Mouse (Mus musculus) cerebellum, adult 8-10 months (tissue): ENCODE measurements around the gene Itgb1bp1.

Experiments used
- DNase-seq: peaks from one replicate; pipeline ENCODE4 v3.0.0; 2022

The Itgb1bp1 gene

DNA sequence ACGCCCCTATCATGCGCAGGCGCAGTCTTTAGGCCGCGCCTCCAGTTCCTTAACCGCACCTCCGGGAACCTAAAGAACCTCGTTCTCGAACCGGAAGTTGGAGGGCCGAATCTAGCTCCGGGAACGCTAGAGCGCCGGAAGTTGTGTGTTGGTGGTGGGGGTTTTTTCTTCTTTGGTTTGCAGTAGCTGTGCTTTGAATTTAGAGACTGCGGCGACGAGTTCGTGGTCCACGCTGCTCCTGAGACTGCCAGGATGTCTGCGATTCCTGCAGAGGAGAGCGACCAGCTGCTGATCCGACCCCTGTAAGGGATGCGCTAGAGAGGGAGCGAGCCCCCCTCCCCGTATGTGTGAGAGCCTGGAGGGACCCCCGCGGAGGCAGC lies at the start of gene Itgb1bp1:
Gene Itgb1bp1 (minus strand): TSS at position 42 of the 380 bp plus-strand sequence.
- DNase-seq: peak; percentile 99

DNA sequence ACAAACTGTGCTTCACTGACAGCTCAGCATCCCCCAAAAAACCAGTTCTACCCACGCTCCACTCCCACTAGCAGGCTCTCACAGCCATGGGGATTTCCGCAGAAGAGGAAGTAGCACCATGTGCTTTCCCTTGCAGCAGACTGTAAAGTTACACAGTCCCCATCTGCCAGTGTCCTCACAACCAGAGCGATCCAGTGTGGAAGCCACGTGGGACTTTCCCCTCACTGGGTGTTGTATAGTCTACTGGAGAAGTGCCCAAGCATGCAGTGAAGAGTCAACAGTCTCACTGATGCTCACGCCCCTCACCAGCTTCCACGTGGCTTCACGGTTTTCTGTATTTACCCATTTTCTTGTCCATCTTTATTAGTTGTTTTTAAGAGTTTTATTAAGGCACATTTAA lies 49.8 kb upstream of the Itgb1bp1 start:
- no peak for DNase-seq

DNA sequence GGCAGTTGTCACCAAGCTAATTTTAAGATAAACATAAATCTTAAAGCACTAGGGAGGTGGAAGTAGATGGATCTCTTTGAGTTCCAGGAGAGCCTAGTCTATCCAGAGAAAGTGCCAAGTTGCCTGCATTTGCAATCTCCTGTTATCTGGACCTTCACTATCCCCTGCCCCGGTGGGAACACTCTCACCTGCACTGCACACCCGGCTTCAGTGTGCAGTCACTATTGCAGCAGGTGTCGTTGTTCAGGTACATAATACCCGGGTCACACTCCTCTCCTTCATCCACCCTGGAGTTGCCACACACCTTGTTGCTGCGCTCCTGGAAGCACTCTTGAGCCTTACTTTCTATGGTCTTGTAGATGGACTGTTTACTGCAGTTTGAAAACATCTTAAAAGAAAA lies 47.7 kb upstream of the Itgb1bp1 start:
- DNase-seq: no peak

DNA sequence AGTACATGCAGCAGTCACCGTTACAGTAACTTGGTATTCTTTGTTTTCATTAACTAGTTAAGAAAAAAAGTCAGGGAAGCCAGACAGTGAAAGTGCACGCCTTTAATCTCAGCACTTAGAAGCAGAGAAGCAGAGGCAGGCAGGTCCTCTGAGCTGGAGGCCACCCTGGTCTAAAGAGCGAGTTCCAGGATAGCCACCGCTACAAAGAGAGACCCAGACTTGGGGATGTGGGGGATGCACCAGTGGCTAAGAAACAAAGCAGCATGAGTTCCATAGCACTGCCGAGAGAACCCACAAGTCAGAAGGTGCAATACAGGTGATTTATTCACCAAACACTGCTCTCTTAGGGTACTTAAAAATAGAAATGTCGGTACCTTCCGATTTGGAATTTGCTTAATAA lies 46.9 kb upstream of the Itgb1bp1 start:
- DNase-seq: no peak

DNA sequence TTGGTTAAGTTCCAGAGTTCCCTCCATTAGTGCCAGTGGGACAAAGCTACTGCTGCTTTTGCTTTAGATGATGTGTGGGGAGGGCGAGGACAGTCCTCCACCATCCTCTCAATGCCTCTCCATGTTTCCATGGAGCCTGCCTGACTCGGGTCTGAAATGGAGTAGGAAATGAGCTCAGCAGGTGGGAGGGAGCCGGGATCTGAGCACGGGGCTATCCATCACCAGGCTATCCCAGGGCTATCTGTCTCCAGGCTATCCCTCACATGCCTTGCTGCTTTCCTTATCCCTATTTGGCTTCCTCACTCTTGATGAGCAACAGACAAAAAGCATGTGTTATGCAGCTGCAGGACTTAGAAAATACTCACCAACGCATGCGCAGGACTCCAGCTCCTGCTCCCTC lies 45.6 kb upstream of the Itgb1bp1 start:
- DNase-seq: no peak

DNA sequence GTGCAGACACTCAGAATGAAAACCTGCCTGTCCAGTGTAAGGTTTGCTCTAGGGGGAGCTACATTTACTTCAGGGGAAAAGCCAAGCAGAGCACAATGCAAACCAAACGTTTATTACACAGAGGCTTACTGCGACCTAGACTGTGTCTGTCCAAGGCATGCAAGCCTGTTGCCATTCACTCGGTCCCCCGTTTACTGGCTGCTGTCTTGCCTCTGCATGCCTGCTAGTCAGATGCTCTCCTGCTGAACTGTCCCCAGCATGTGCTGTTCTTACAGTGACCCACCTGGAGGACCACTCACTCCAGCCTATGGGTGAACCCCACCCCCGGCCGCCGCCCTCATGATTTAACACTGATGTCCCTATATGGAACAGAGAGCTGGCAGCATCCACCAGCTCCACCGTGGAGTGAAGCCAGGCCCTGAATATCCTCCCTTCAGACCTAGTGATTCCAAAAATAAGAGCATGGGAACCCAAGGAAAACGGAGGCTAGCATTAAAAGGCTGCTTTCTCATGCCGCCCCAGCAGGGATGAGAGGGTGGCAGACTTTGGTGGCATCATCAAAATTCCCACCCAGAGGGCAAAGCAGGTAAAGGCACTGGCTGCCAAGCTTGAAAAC lies 45.0 kb upstream of the Itgb1bp1 start:
- DNase-seq: no peak

DNA sequence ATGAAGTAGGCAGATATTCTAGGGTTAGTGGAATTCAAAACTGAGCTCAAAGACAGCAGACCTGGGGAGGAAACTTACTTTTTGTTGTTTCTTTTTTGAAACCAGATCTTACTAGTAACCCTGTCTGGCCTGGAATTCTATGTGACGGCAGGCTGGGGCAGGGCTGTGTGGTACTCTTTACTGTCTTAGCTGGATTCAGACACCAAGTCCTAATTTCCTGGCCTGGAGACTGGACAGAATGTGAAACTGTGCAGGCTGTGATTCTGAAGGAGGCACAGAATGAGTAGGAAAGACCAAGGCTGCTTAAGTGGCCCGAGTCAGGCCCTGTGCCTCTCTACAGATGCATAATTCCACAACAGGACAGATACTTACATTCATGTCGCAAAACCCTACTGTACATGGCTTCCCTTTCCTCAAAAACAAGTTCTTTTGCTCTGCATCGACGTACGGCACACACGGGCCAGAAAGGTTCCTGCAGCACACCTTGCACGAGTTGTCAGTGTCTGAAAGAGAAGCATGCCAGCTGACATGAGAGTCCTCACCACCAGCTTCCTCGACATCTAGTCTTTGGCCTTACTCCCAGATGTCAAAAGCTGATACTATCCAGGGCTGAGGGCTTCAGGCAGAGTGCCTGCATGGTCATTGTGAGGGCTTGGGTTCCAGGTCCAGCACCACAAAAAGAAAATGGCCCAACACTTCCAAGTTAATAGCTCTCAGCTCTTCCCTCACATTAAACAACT lies 43.7 kb upstream of the Itgb1bp1 start:
- no peak for DNase-seq

DNA sequence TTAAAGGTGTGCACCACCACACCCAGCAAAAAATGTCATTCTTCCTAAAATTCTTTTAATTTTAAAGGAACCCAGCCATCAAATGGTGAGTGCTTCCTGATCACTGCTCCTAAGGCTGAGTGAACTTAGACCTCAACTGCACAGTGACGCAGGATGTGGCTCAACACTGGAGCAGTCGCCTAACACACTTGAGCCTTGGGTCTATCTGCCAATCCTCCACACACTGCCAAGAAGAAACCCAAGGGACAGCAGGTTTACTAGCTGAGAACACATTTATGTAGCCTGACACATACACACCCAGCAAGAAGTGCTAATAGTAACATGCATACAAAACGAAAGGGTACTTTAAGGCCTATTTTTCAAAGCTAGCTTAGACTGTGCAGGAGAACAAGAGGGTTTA lies 40.2 kb upstream of the Itgb1bp1 start:
- DNase-seq: no peak

DNA sequence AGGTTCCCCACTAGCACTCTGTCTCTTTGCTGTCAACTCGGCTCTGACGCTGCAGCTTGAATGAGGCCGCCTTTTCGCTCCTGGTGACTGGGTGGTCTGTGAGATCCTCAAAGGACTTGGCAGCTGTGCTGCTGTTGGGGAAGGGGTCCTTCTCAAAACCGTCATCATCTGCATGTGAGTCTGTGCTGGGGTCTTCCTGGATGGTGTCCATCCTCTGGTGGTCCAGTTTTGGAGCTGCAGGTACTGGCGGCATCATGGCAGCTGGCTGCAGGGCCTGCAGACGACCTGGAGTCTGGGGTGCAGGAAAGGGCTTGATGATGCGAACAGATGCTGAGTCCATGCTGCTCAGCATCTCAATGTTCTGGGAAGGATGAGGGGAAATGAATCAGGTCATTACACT lies 39.2 kb upstream of the Itgb1bp1 start:
- DNase-seq: no peak

DNA sequence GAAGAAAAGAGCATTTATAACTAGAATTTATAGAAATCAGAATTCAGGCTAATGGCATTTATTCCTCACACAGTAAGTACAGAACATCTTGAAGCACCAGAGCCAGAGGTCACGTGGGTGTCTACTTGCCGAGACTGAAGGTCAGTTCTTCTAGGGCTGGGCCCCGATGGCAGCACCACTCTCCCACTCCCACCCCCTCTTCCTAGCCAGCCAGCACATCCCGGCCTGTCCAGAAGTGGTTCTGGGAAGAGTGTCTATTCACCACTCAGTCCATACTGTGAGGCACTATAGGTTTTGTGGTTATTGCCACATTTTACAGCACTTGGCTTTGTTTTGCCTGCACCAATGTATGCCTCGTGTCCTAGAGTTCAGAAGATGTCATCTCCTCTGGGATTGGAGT lies 38.0 kb upstream of the Itgb1bp1 start:
- DNase-seq: no peak

DNA sequence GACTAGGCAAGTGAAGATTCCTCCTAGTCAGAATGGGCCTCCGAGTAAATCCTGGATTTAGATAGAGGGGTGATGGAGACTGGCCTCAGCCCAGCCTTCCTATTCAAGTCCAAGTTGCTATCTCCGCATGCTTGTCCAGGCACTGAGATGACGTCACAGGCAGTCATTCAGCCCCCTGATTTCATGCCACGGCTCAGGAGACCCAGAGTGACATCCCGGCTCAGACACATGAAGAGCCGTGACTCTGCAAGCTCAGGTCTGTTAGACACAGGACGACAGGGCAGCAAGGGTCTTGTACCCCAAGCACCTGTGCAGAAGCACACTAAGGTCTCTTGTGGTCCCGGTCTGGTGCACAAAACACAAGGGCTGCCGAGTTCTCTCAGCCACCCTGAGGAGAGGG lies 36.8 kb upstream of the Itgb1bp1 start:
- no peak for DNase-seq

DNA sequence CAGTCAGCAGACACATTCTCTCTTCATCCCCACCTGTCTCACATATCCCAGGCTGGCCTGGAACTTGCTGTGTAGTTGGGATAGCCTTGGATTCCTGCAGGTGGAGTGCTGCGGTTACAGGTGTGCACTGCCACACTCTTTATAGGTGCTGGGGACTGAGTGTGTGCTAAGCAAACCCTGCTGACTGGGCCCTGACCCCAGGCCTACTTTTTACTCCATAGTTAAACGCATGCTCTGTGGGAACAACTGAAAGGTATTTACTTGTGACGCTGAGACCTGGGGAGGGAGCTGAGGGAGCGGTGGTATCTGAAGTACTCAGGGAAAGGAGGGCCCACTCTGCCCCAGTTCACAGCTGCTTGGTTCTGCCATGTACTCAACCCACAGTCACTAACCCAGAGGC lies 36.2 kb upstream of the Itgb1bp1 start:
- DNase-seq: no peak

DNA sequence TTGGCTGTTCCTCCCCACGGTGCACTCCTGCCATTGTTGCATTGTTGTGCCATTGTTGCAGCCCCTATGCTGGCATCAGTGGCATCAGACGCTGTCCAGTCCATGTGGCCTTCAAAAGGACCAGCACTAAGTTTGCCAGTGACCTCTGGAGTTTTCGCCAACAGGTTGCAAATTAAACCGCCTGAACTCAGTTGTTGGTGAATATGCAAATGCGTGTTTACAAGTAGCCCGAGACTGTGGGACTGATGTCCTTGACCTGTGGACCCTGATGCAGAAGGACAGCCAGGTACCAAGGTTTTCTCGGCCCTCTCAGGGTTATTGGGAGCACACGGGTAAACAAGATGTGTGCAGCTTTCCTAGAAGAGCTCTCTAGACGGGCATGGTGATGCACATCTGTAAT lies 35.1 kb upstream of the Itgb1bp1 start:
- DNase-seq: no peak

DNA sequence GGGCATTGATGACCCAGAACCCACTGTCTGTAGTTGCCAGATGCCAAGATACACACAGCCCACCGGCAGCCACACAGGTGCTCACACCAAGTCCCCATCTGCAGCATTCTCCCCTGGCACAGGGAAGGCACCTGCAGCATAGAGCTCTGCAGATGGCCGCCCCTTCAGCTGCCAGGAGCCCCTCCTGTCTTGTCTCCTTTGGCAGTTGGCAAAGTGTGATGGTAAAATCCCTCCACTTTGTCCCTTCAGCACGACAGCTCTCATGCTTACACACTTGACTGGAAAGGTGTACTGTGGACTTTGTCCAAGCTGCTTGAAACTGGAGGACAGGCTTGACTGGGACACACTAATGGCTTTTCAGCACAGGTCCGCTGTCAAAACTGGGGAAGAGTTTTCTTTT lies 34.2 kb upstream of the Itgb1bp1 start:
- peak; percentile 22 for DNase-seq

DNA sequence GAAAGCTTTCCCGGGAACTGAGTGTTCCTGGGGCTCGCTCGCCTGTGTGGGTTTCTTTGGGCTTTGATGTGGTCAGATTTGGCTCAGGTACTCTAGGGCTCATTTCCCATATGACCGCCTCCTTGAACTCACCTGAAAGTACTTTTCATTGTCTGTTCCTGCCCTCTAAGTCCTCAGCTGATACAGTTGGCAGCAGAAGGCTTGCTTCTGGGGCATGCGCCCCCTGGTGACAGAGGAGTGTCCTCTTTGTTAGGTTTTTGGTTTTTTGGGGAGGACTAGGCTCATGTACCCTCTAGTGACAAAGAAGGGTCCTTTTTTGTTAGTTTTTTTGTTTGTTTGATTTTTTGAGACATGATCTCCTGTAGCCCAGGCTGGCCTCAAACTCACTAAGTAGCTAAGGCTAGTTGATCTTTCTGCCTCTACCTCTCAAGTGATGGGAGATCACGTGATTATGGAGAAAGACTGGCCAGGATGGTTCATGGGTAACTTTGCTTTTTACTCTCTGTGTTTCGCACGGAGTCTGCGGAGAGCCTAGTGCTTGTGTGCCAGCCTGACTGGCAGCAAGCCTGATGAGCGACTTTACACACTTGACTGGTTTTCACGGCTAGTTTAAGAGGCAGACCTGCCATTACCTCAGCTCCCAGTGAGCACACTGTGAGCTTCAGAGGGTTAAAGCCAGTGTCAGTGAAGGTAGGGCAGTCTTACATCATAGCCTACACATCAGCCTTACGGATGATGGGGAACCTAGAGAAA lies 32.2 kb upstream of the Itgb1bp1 start:
- DNase-seq: peak; percentile 56

DNA sequence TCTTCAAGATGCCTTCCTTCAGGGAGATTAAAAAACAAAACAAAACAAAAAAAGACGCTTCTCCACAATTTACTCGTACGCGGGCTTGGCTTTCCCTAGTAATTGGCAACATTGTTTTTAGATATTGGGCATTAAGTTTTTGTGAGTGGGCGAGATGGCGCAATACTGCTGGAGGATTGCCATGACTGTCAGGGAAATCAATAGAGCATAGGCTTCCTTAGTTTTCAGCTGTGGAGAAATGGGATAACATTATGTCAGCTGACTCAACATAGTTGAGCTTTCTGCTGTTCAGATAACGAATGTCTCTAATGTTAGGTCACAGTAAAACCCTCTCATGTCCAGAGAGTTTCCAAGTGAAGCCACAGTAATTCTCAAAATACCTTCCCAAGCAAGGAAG lies 30.8 kb upstream of the Itgb1bp1 start:
- peak; percentile 20 for DNase-seq

DNA sequence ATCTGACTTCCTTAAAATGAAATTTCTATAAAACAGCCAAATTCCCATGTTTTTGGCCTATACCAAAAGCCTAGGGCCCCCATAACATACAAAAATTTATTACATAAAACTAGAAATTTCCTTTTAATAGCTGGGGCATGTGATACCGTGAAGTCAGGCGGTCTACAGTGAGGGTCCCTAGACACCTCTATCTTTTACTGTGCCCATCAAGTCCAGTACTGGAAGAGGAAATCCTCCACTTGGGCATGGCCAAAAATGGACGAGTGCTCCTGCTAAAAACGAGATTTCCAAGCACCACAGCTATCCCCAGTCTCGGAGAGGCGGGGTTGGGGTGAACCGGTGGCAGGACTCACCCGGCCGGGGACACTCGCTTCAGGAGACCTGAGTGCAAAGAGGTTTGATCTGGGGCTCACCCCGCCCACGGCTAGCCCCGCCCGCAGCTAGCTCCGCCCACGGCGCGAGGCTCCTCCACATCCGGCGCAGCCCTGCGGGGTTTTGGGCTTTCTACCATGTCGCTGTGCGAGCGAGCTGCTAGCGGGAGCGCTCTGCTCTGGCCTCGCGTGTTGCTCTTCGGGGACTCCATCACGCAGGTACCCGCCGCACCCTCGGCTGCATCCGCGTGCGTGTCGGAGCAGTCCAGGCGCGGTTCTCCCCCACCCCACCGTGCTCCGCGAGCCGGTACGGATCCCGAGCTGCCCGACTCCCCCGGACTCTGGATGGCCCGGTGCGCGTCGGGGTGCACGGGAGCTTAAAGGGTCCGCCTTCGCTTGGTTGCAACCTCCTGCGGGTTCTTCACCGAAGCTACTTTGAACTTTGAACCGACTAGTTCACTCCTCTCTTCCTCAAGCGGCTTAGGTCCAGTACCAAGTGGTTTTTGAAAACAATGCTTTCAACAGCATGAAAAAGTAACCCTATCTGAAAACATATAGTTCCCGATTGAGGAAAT lies 30.1 kb upstream of the Itgb1bp1 start, which contains the start of gene Iah1:
Gene Iah1 (plus strand): TSS at position 467 of the 946 bp plus-strand sequence.
- peak; percentile 80 for DNase-seq

DNA sequence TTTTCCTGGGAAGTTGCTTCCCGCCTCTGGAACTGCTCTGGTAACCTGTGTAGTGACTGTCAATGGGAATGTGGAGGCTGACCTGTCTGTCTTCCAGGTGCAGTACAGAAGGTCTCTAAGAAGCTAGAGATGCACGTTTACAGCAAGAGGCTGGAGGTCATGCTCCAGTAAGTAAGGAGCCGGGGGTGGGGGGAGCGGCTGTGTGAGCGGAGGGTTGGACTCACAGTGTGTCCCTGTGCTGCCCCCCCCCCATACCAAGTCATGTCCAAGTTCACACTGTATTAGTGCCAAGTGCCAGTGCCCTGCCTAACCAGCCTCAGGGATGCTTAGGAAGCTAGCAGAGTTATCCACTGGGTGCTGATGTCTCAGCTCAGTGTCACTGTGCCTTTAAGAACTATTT lies 26.1 kb upstream of the Itgb1bp1 start:
- no peak for DNase-seq

DNA sequence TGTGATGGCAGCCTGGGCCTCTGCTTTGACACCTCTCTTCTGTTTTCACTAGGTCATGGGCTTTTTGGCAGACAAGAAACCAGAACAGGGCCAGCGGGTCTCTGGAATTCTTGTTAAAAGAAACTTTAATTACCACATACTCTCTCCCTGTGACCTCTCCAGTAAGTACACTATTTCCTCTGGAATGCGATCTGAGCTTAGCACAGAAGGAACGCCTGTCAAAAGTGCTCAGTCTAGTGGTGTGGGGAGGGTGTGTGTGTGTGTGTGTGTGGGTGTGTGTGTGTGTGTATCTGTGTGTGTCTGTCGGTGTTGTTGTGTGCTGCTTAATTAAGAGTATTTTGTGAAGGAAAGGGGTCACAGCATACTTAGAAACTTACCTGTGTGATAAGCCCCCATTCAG lies 20.6 kb upstream of the Itgb1bp1 start:
- no peak for DNase-seq

DNA sequence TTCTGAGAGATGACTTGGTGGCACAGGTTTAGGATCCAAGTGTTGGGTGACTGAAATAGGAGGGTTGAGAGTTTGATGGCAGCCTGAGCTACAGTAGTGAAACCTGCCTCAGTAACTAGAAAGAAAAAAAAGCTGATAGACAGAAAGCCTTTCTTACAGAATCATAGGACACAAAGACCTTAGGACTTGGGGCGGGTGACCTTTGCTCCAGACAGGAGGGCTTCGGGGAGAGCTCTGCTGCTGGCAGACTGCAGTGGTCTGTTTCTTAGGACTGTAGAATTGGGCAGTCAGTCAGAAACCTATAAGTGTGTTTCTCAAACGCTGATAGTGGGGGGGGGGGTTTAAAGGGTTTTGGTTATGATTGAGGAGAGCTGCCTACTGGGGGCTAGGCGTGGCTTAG lies 19.7 kb upstream of the Itgb1bp1 start:
- DNase-seq: no peak

DNA sequence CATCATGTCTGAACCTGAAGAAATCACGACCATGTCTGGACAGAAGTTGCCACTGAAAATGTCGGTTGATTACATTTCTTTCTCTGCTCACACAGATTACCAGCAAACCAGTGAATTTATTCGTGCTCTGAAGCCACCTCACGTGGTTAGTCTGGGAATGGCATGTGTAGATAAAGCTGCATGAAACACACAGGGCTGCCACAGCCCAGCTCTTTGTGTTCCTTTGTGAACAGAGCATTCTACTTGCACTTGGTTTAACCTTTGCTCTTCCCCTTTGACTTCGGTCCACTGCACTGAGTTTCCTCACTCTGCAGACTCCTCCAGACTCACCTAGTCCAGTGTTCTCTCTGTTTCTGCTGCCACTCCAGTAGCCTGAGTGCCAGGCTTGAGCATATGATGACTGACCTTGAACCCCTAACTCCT lies 16.3 kb upstream of the Itgb1bp1 start:
- no peak for DNase-seq

DNA sequence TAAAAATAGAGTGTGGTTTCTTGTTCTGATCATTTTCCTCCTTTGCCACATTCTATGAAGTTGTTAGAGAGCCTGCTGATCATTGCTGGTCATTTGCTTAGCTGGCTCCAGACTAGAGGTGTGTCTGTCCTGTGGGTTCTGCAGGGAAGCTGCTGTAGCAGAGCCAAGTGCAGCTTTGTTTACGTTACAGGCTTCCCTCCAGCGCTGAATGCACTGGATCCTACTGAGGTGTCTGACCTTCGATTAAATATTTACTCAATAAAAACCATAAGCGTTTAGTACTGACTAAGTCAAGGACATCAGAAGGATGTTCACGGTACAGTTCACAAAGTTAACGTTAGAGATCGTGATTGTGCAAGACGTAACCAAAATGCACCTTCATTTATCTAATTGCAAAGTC lies 15.8 kb upstream of the Itgb1bp1 start:
- DNase-seq: no peak

DNA sequence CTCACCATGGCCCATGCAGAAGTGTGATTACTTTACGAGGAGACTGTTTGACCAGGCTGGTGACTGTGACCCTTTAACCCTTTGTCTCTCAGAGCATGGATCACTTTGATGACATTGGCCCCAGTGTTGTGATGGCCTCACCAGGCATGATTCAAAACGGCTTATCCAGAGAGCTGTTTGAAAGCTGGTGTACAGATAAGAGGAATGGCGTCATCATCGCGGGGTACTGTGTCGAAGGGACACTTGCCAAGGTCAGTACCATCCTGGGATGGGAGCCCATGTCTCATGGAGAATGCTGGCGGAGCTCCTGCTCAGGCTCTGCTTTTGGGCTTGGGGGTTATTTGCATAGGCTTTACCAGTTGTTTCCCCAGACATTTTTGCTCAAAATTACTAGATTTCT lies 15.2 kb upstream of the Itgb1bp1 start:
- DNase-seq: no peak
